Mouse (Mus musculus): ENCODE measurements around the gene Fam20c.

- TF ChIP-seq CTCF (IDR thresholded peaks at IDR 0.05; ENCODE audit: low read depth) (no peak), EP300 (optimal IDR thresholded peaks at IDR 0.05) (no peak)
Observed at GRCm38 (mm10) chr5:138782697-138783096, 28.4 kb downstream of the Fam20c start.
